Mouse (Mus musculus): ENCODE data around the gene Hs6st3. TPM values are rescaled to one million over a fixed set of nuclear protein-coding genes. Genes with fewer than 3 reads are reported as not detected.

Hs6st3 gene
- total and polyA plus RNA-seq, 3 experiments = not detected

DNA sequence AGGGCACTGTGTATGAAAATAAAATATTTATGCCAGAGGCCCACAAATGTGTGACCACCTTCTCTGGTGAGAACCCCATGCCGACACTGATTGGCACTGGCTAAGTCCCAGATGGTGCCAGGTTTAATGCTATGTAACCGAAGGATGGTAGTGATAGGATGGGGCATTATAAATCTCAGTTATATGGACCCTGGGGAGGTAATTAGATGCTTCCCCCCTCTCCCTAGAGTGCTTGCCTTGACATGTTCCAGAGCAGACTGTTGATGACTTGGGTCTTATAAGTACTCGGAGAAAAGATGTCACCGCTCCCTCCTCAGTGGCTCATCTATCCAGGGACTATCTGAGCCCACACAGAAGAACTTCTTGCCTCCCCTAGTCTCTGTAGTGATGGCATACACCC, 561.8 kb downstream of the Hs6st3 start:
- Histone ChIP-seq H3K4me1 (ENCODE audit: control insufficient read depth in 1 of 2, insufficient read depth in 2 of 2) (no peaks in the 10 kb centered on the region), H3K4me3 (replicated peaks in 1 of 3; ENCODE audit: low read depth in 2 of 3, low read length in 2 of 3, poor library complexity in 1 of 3) (no peak overlapping the region), H3K4me2 (ENCODE audit: insufficient read depth, low read depth, poor library complexity, severe bottlenecking) (no peak overlapping the region), H3K9me3 (replicated peaks; ENCODE audit: low read length) (peaks cover 37% of the 10 kb centered on the region), H3K27me3 (replicated peaks) (no peaks in the 10 kb centered on the region), H3K36me3 (replicated peaks in 1 of 2; ENCODE audit: control insufficient read depth in 1 of 2, insufficient read depth in 1 of 2, low read length in 1 of 2) (no peaks in the 10 kb centered on the region), H3K9ac (ENCODE audit: insufficient read depth, low read depth) (no peak overlapping the region), H3K79me2 (replicated peaks; ENCODE audit: control insufficient read depth, extremely low read depth, insufficient read depth, poor library complexity, severe bottlenecking) (no peaks in the 10 kb centered on the region), H3K27ac (ENCODE audit: insufficient read depth, low read depth) (no peak overlapping the region)
- dilution Hi-C loops (cut with MboI; ENCODE audit: extremely low pct_ligation_motif_present, extremely low pct_unique_long_range_greater_than_20kb, low sequenced_read_pairs) = no loop called here
- no peak for DNase-seq (ENCODE audit: extremely low read depth)
- in situ Hi-C loops (cut with MboI; ENCODE audit: low pct_ligation_motif_present, low pct_unique_long_range_greater_than_20kb, low sequenced_read_pairs) = no loop called here
- no peak for TF ChIP-seq SIN3A (IDR thresholded peaks at IDR 0.05; ENCODE audit: low read length)
- no peak for TF ChIP-seq MYC (IDR thresholded peaks at IDR 0.05; ENCODE audit: low read depth, low read length)
- TF ChIP-seq POLR2A (IDR thresholded peaks at IDR 0.05; ENCODE audit: low read depth, low read length) = no peak

DNA sequence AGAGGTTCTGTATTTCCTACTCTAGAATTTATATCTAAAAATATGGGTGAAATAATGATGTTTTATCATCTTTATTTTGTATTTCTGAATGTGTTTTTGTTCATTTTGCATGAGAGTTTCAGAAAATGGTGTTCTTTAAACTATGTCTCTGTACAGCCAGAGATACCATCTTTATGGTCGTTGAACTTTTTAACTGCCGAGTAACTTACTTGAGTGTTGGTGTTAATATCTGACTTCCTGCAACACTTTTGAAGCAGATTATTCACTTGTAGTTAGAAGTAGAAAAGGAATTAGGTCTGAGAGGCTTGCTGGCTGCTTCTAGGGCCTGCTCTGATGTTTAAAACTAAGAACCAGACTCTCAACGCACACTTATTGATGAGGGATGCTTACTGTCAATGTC, 576.6 kb downstream of the Hs6st3 start:
- Histone ChIP-seq H3K27me3 (replicated peaks) (no peaks in the 10 kb centered on the region), H3K27ac (ENCODE audit: insufficient read depth, low read depth) (no peak overlapping the region), H3K4me2 (ENCODE audit: insufficient read depth, low read depth, poor library complexity, severe bottlenecking) (no peak overlapping the region), H3K36me3 (replicated peaks in 1 of 2; ENCODE audit: control insufficient read depth in 1 of 2, insufficient read depth in 1 of 2, low read length in 1 of 2) (no peaks in the 10 kb centered on the region), H3K4me3 (replicated peaks in 1 of 3; ENCODE audit: low read depth in 2 of 3, low read length in 2 of 3, poor library complexity in 1 of 3) (no peak overlapping the region), H3K4me1 (ENCODE audit: control insufficient read depth in 1 of 2, insufficient read depth in 2 of 2) (no peaks in the 10 kb centered on the region), H3K9ac (ENCODE audit: insufficient read depth, low read depth) (no peak overlapping the region), H3K9me3 (replicated peaks; ENCODE audit: low read length) (peaks cover 58% of the 10 kb centered on the region), H3K79me2 (replicated peaks; ENCODE audit: control insufficient read depth, extremely low read depth, insufficient read depth, poor library complexity, severe bottlenecking) (no peaks in the 10 kb centered on the region)
- in situ Hi-C loops (cut with MboI; ENCODE audit: low pct_ligation_motif_present, low pct_unique_long_range_greater_than_20kb, low sequenced_read_pairs) = no loop called here
- no peak for TF ChIP-seq ELF1 (IDR thresholded peaks at IDR 0.05; ENCODE audit: low read depth, low read length)
- no peak for TF ChIP-seq GABPA (IDR thresholded peaks at IDR 0.05; ENCODE audit: insufficient replicate concordance, low read depth, low read length)
- no peak for TF ChIP-seq MAFK (IDR thresholded peaks at IDR 0.05; ENCODE audit: insufficient replicate concordance, low read length)
- no peak for TF ChIP-seq TCF12 (IDR thresholded peaks at IDR 0.05; ENCODE audit: low read depth, low read length)
- TF ChIP-seq ETS1 (conservative IDR thresholded peaks at IDR 0.05; ENCODE audit: low read depth, low read length) = no peak
- no peak for TF ChIP-seq TBP (conservative IDR thresholded peaks at IDR 0.05; ENCODE audit: low read depth, low read length)
- no peak for TF ChIP-seq ZKSCAN1 (IDR thresholded peaks at IDR 0.05; ENCODE audit: borderline replicate concordance, low read depth, low read length)
- TF ChIP-seq SIN3A (IDR thresholded peaks at IDR 0.05; ENCODE audit: low read length) = no peak
- TF ChIP-seq ZC3H11A (IDR thresholded peaks at IDR 0.05; ENCODE audit: low read depth, low read length) = no peak
- TF ChIP-seq POLR2AphosphoS2 (IDR thresholded peaks at IDR 0.05; ENCODE audit: low read depth, low read length) = no peak
- TF ChIP-seq JUND (conservative IDR thresholded peaks at IDR 0.05; ENCODE audit: low read depth, low read length) = no peak
- TF ChIP-seq HCFC1 (IDR thresholded peaks at IDR 0.05; ENCODE audit: low read depth, low read length) = no peak
- TF ChIP-seq USF1 (IDR thresholded peaks at IDR 0.05; ENCODE audit: low read depth, low read length) = no peak
- no peak for TF ChIP-seq BHLHE40 (IDR thresholded peaks at IDR 0.05; ENCODE audit: low read depth, low read length)
- no peak for TF ChIP-seq RCOR1 (conservative IDR thresholded peaks at IDR 0.05; ENCODE audit: low read depth, low read length)
- dilution Hi-C loops (cut with MboI; ENCODE audit: extremely low pct_ligation_motif_present, extremely low pct_unique_long_range_greater_than_20kb, low sequenced_read_pairs) = no loop called here
- no peak for DNase-seq (ENCODE audit: extremely low read depth)
